Mouse (Mus musculus): ENCODE results near the gene Sdcbp2. TPM values are rescaled to one million over a fixed set of nuclear protein-coding genes. Genes with fewer than 3 reads are reported as not detected.

The Sdcbp2 gene
- 0.79 and 1.0 TPM in 2 replicates for polyA plus RNA-seq (2015; fragmentation: Nextera tagmentation; extraction: Ambion mirVana)

GRCm38 (mm10) chr2:151571873-151572700 is at the start of gene Sdcbp2:
Gene Sdcbp2 (plus strand): TSS chr2:151572622.

GRCm38 (mm10) chr2:151542323-151543062 is 29.9 kb upstream of the Sdcbp2 start, which contains the start of gene Fkbp1a:
Gene Fkbp1a (plus strand): TSS chr2:151542483.

GRCm38 (mm10) chr2:151632159-151632814 is 59.9 kb downstream of the Sdcbp2 start, which contains the start of gene Snph:
Gene Snph (minus strand): TSS chr2:151632593.

Other genes with a start within 250 kb of the Sdcbp2 start
- gene 4921509C19Rik, start 96.5 kb upstream of the Sdcbp2 start, polyA plus RNA-seq (2015; fragmentation: Nextera tagmentation; extraction: Ambion mirVana): not detected in 2 replicates
- gene Nsfl1c, start 78.4 kb upstream of the Sdcbp2 start, polyA plus RNA-seq (2015; fragmentation: Nextera tagmentation; extraction: Ambion mirVana): 220 and 229 TPM in 2 replicates
- gene Fkbp1a, start 30.1 kb upstream of the Sdcbp2 start, polyA plus RNA-seq (2015; fragmentation: Nextera tagmentation; extraction: Ambion mirVana): 607 and 643 TPM in 2 replicates
- gene Snph, start 60.0 kb downstream of the Sdcbp2 start, polyA plus RNA-seq (2015; fragmentation: Nextera tagmentation; extraction: Ambion mirVana): 34.0 and 35.4 TPM in 2 replicates
- gene Rad21l, start 95.9 kb downstream of the Sdcbp2 start, polyA plus RNA-seq (2015; fragmentation: Nextera tagmentation; extraction: Ambion mirVana): 0.50 and 0.57 TPM in 2 replicates
- 27.5 and 29.7 TPM in 2 replicates for gene Tmem74b, start 129.4 kb downstream of the Sdcbp2 start, polyA plus RNA-seq (2015; fragmentation: Nextera tagmentation; extraction: Ambion mirVana)
- 64.9 and 66.8 TPM in 2 replicates for gene Psmf1, start 171.6 kb downstream of the Sdcbp2 start, polyA plus RNA-seq (2015; fragmentation: Nextera tagmentation; extraction: Ambion mirVana)

All from neural tube, postnatal 0 days (tissue).